Mouse (Mus musculus) gastrocnemius, postnatal 14 days (tissue): ENCODE data around the gene Lao1. TPM values are rescaled to one million over a fixed set of nuclear protein-coding genes. Genes with fewer than 3 reads are reported as not detected.

Experiments used
- DNase-seq: peaks from one replicate; pipeline ENCODE4 v3.0.0; 2021; ENCODE audit warnings: mixed read lengths
- intact Hi-C: fragments of 180-260 bp; cut with DNase I; formaldehyde crosslinking; loops from one replicate; pipeline ENCODE4 v1.15.1; 2025; ENCODE audit warnings: low total_unique reads
- total RNA-seq, 2 experiments: library from RNA; stranded (reverse); gene quantifications; 2 replicates each; pipeline ENCODE4 v1.2.3; 2021

The Lao1 gene
- total RNA-seq, 2 experiments from 2014 or later = 0.23 to 0.73 TPM

DNA sequence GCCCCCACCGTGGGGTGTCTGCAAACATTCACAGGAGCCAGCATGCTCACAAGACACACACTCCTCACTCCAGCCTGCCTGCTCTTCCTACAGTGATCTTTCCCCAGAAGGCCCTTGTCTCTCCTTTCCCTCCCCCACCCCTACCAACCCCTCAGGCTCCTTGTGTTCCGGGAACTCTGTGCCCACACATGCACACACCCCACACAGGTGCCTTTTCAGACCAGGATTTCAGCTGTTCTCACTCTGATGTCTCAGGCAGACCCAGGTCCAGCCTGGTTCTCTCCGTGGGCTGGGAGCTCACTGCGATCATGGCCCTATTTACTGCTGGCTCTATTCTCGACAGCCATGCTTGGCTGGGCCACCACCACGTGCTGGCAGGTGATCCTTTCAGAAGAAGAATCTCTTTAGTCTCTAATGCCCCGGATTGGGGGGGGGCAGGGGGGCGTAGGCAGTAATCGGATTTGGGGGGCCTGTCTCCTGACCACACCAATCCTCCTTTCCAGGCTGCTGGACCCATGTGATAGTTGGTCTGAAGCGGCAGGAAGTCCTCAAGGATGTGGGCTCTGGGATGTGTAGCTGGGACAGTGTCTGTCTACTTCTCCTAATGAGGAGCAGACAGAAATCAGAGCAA lies 49.8 kb downstream of the Lao1 start:
- intact Hi-C loops = no loop called here
- no peak for DNase-seq

- intact Hi-C loops = no loop called here
These were observed 51.7 kb downstream of the Lao1 start for GRCm38 (mm10) chr4:119013031-119013430.

GRCm38 (mm10) chr4:119014997-119015396 lies 53.6 kb downstream of the Lao1 start:
- no peak for DNase-seq
- intact Hi-C loops = no loop called here

More at GRCm38 (mm10) chr4:119013031-119013430, 51.7 kb downstream of the Lao1 start:
- no peak for DNase-seq

DNA sequence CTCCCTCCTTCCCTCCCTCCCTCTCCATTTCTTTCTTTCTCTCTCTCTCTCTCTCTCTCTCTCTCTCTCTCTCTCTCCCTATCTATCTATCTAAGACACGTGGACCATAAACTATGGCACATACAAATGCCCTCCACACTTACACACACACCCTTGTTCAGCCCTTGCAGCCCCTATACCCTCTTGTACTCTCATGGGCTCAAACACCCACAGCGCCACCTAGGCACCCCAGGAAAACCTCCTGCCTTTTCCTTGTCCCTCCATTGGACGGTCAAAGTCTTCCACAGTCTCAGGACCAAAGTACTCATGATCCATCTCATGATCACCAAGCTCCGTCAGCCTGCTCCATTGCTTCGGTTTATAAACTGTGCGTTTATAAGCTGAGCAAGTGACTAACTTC lies 54.2 kb downstream of the Lao1 start:
- no peak for DNase-seq
- intact Hi-C loops = no loop called here

- DNase-seq = no peak
- intact Hi-C loops = no loop called here
These were observed 55.7 kb downstream of the Lao1 start for GRCm38 (mm10) chr4:119017078-119017477.

Other genes with a start within 250 kb of the Lao1 start
- not detected for gene Olfr1340, start 241.4 kb upstream of the Lao1 start, total RNA-seq
- gene Olfr1339, start 229.4 kb upstream of the Lao1 start, total RNA-seq = not detected
- not detected for gene Olfr1338, start 202.8 kb upstream of the Lao1 start, total RNA-seq
- gene Olfr1337, start 179.0 kb upstream of the Lao1 start, total RNA-seq = not detected
- not detected for gene Olfr1335, start 151.6 kb upstream of the Lao1 start, total RNA-seq
- gene Olfr1333, start 125.3 kb upstream of the Lao1 start, total RNA-seq = not detected
- not detected for gene Olfr1331, start 96.9 kb upstream of the Lao1 start, total RNA-seq
- gene Olfr1330, start 73.0 kb upstream of the Lao1 start, total RNA-seq = not detected
- not detected for gene Olfr1329, start 44.1 kb upstream of the Lao1 start, total RNA-seq
- gene Olfr1328, start 23.0 kb upstream of the Lao1 start, total RNA-seq = not detected
- 1 to 10 TPM; 4.8 to 6.6 TPM for gene Slc2a1, start 147.1 kb downstream of the Lao1 start, total RNA-seq
- 10 to 100 TPM in 1 of 2 experiments, 1 to 10 TPM in 1; 9.3 to 13.5 TPM for gene Zfp691, start 212.6 kb downstream of the Lao1 start, total RNA-seq
- under 1 TPM in 1 of 2 experiments, not detected in 1; 0.13 TPM for gene Ermap, start 228.4 kb downstream of the Lao1 start, total RNA-seq
- gene Svbp, start 233.7 kb downstream of the Lao1 start, total RNA-seq = 10 to 100 TPM; 24.7 to 26.0 TPM